Mouse (Mus musculus): ENCODE measurements around the gene Lhpp. TPM values are rescaled to one million over a fixed set of nuclear protein-coding genes. Genes with fewer than 3 reads are reported as not detected.

The Lhpp gene
- polyA plus RNA-seq, 1 experiment from 2014 or later, result 22.5 TPM

GRCm38 (mm10) chr7:132699165-132699564, 88.7 kb downstream of the Lhpp start:
- H3K9ac ChIP-seq (replicated peaks), result no peak overlapping the region
- no peaks in the 10 kb centered on the region for H3K27me3 ChIP-seq
- H3K4me3 ChIP-seq (replicated peaks), result no peak overlapping the region
- no peak overlapping the region for H3K27ac ChIP-seq
- peaks cover 4% of the 10 kb centered on the region; the same call in 1 of the 2 replicates for H3K9me3 ChIP-seq
- H3K36me3 ChIP-seq, result no peaks in the 10 kb centered on the region; the same call in 1 of the 2 replicates
- H3K4me2 ChIP-seq, result no peak overlapping the region
- 78% methylated on average over 4 of the region's 4 CpGs for WGBS
- H3K4me1 ChIP-seq (replicated peaks), result peaks cover 8% of the 10 kb centered on the region
- no peak for ATAC-seq (ENCODE audit: insufficient number of reproducible peaks, insufficient read depth, low FRiP score, low TSS enrichment, low read depth)

GRCm38 (mm10) chr7:132699639-132700038, 89.2 kb downstream of the Lhpp start:
- no peak overlapping the region for H3K27ac ChIP-seq

GRCm38 (mm10) chr7:132700107-132700506, 89.7 kb downstream of the Lhpp start:
- no peak overlapping the region for H3K27ac ChIP-seq
- 62% methylated on average over 4 of the region's 4 CpGs for WGBS
- ATAC-seq (ENCODE audit: insufficient number of reproducible peaks, insufficient read depth, low FRiP score, low TSS enrichment, low read depth), result no peak
- no peaks in the 10 kb centered on the region for H3K27me3 ChIP-seq
- H3K4me1 ChIP-seq (replicated peaks), result peaks cover 8% of the 10 kb centered on the region
- H3K9ac ChIP-seq (replicated peaks), result no peak overlapping the region
- H3K4me3 ChIP-seq (replicated peaks), result no peak overlapping the region
- H3K9me3 ChIP-seq, result no peaks in the 10 kb centered on the region
- H3K4me2 ChIP-seq, result no peak overlapping the region
- no peaks in the 10 kb centered on the region for H3K36me3 ChIP-seq

More at GRCm38 (mm10) chr7:132699639-132700038, 89.2 kb downstream of the Lhpp start:
- Histone ChIP-seq H3K4me3 (replicated peaks) (no peak overlapping the region), H3K9ac (replicated peaks) (no peak overlapping the region), H3K4me1 (replicated peaks) (peaks cover 8% of the 10 kb centered on the region), H3K27me3 (no peaks in the 10 kb centered on the region), H3K9me3 (peaks cover 3% of the 10 kb centered on the region; the same call in 1 of the 2 replicates), H3K4me2 (no peak overlapping the region), H3K36me3 (no peaks in the 10 kb centered on the region; the same call in 1 of the 2 replicates)
- ATAC-seq (ENCODE audit: insufficient number of reproducible peaks, insufficient read depth, low FRiP score, low TSS enrichment, low read depth), result no peak

GRCm38 (mm10) chr7:132701412-132701811, 91.0 kb downstream of the Lhpp start:
- Histone ChIP-seq H3K9ac (replicated peaks) (no peak overlapping the region), H3K4me2 (no peak overlapping the region), H3K9me3 (no peaks in the 10 kb centered on the region), H3K27ac (no peak overlapping the region), H3K4me3 (replicated peaks) (no peak overlapping the region), H3K36me3 (no peaks in the 10 kb centered on the region), H3K27me3 (no peaks in the 10 kb centered on the region), H3K4me1 (replicated peaks) (peaks cover 8% of the 10 kb centered on the region)
- WGBS, result 88% methylated on average over 3 of the region's 3 CpGs
- no peak for ATAC-seq (ENCODE audit: insufficient number of reproducible peaks, insufficient read depth, low FRiP score, low TSS enrichment, low read depth)

GRCm38 (mm10) chr7:132702024-132702423, 91.6 kb downstream of the Lhpp start:
- H3K36me3 ChIP-seq, result no peaks in the 10 kb centered on the region
- 81% methylated on average over 3 of the region's 3 CpGs for WGBS
- H3K9ac ChIP-seq (replicated peaks), result no peak overlapping the region
- ATAC-seq (ENCODE audit: insufficient number of reproducible peaks, insufficient read depth, low FRiP score, low TSS enrichment, low read depth), result no peak
- no peaks in the 10 kb centered on the region for H3K9me3 ChIP-seq
- H3K27ac ChIP-seq, result no peak overlapping the region
- H3K4me2 ChIP-seq, result no peak overlapping the region
- no peak overlapping the region for H3K4me3 ChIP-seq (replicated peaks)
- H3K4me1 ChIP-seq (replicated peaks), result peaks cover 8% of the 10 kb centered on the region
- H3K27me3 ChIP-seq, result no peaks in the 10 kb centered on the region

GRCm38 (mm10) chr7:132702492-132703070, 92.1 kb downstream of the Lhpp start:
- Histone ChIP-seq H3K27me3 (no peaks in the 10 kb centered on the region), H3K9ac (replicated peaks) (no peak overlapping the region), H3K36me3 (no peaks in the 10 kb centered on the region), H3K27ac (no peak overlapping the region), H3K4me1 (replicated peaks) (peaks cover 8% of the 10 kb centered on the region), H3K4me3 (replicated peaks) (no peak overlapping the region), H3K9me3 (no peaks in the 10 kb centered on the region), H3K4me2 (no peak overlapping the region)
- no peak for ATAC-seq (ENCODE audit: insufficient number of reproducible peaks, insufficient read depth, low FRiP score, low TSS enrichment, low read depth)
- 83% methylated on average over 5 of the region's 5 CpGs for WGBS

GRCm38 (mm10) chr7:132703515-132704309, 93.3 kb downstream of the Lhpp start:
- no peak overlapping the region for H3K27ac ChIP-seq
- no peak overlapping the region for H3K4me3 ChIP-seq (replicated peaks)

GRCm38 (mm10) chr7:132704310-132704875, 94.0 kb downstream of the Lhpp start:
- Histone ChIP-seq H3K9me3 (no peaks in the 10 kb centered on the region), H3K27me3 (no peaks in the 10 kb centered on the region), H3K27ac (no peak overlapping the region), H3K36me3 (no peaks in the 10 kb centered on the region), H3K4me1 (replicated peaks) (peaks cover 8% of the 10 kb centered on the region), H3K4me3 (replicated peaks) (no peak overlapping the region), H3K4me2 (no peak overlapping the region), H3K9ac (replicated peaks) (no peak overlapping the region)
- ATAC-seq (ENCODE audit: insufficient number of reproducible peaks, insufficient read depth, low FRiP score, low TSS enrichment, low read depth), result no peak
- 86% methylated on average over 8 of the region's 8 CpGs for WGBS

More at GRCm38 (mm10) chr7:132703515-132704309, 93.3 kb downstream of the Lhpp start:
- no peak overlapping the region for H3K4me2 ChIP-seq
- H3K4me1 ChIP-seq (replicated peaks), result peaks cover 8% of the 10 kb centered on the region
- no peak for ATAC-seq (ENCODE audit: insufficient number of reproducible peaks, insufficient read depth, low FRiP score, low TSS enrichment, low read depth)
- no peaks in the 10 kb centered on the region for H3K36me3 ChIP-seq
- 89% methylated on average over 9 of the region's 9 CpGs for WGBS
- no peaks in the 10 kb centered on the region for H3K27me3 ChIP-seq
- no peak overlapping the region for H3K9ac ChIP-seq (replicated peaks)
- H3K9me3 ChIP-seq, result no peaks in the 10 kb centered on the region

GRCm38 (mm10) chr7:132705130-132705529, 94.7 kb downstream of the Lhpp start:
- no peak overlapping the region for H3K4me3 ChIP-seq (replicated peaks)
- H3K27ac ChIP-seq, result no peak overlapping the region
- H3K9ac ChIP-seq (replicated peaks), result no peak overlapping the region
- no peak for ATAC-seq (ENCODE audit: insufficient number of reproducible peaks, insufficient read depth, low FRiP score, low TSS enrichment, low read depth)
- no peaks in the 10 kb centered on the region for H3K36me3 ChIP-seq
- H3K4me1 ChIP-seq (replicated peaks), result peaks cover 2% of the 10 kb centered on the region
- WGBS, result 90% methylated on average over 7 of the region's 7 CpGs
- H3K9me3 ChIP-seq, result no peaks in the 10 kb centered on the region
- no peaks in the 10 kb centered on the region for H3K27me3 ChIP-seq
- no peak overlapping the region for H3K4me2 ChIP-seq

- Histone ChIP-seq H3K27ac (peak overlapping the region; percentile 56), H3K4me3 (replicated peaks) (no peak overlapping the region), H3K27me3 (no peaks in the 10 kb centered on the region), H3K4me1 (replicated peaks) (peaks cover 36% of the 10 kb centered on the region), H3K9me3 (no peaks in the 10 kb centered on the region), H3K36me3 (peaks cover 25% of the 10 kb centered on the region), H3K9ac (replicated peaks) (no peak overlapping the region), H3K4me2 (no peak overlapping the region)
- 86% methylated on average over 9 of the region's 9 CpGs for WGBS
- ATAC-seq (ENCODE audit: insufficient number of reproducible peaks, insufficient read depth, low FRiP score, low TSS enrichment, low read depth), result no peak
These were observed 101.1 kb downstream of the Lhpp start for GRCm38 (mm10) chr7:132711579-132711978.

- Histone ChIP-seq H3K27me3 (no peaks in the 10 kb centered on the region), H3K9me3 (no peaks in the 10 kb centered on the region), H3K4me1 (replicated peaks) (peaks cover 39% of the 10 kb centered on the region), H3K4me2 (no peak overlapping the region), H3K9ac (replicated peaks) (peak overlapping the region; percentile 35; the same call in 1 of the 2 replicates), H3K27ac (peak overlapping the region; percentile 56), H3K4me3 (replicated peaks) (no peak overlapping the region), H3K36me3 (peaks cover 25% of the 10 kb centered on the region)
- no peak; the same call in 1 of the 2 replicates for ATAC-seq (ENCODE audit: insufficient number of reproducible peaks, insufficient read depth, low FRiP score, low TSS enrichment, low read depth)
- 29% methylated on average over 16 of the region's 16 CpGs for WGBS
These were observed 101.7 kb downstream of the Lhpp start for GRCm38 (mm10) chr7:132712044-132712708.

Data from limb, embryonic 12.5 days (tissue).